Mouse (Mus musculus): Measurements from ENCODE around the gene Dnah11. TPM values are rescaled to one million over a fixed set of nuclear protein-coding genes. Genes with fewer than 3 reads are reported as not detected.

The Dnah11 gene
- polyA plus RNA-seq, 1 experiment from 2014 or later = not detected

GRCm38 (mm10) chr12:118186881-118187489 is 11.9 kb downstream of the Dnah11 start:
- no peak overlapping the region for H3K4me2 ChIP-seq (ENCODE audit: low read length)
- no peak overlapping the region for H3K27ac ChIP-seq (replicated peaks in 1 of 2; ENCODE audit: control insufficient read depth in 1 of 2, insufficient read depth in 1 of 2, low read depth in 2 of 2, low read length in 2 of 2)
- H3K9ac ChIP-seq (ENCODE audit: low read length) = no peak overlapping the region
- H3K36me3 ChIP-seq (ENCODE audit: control insufficient read depth, insufficient read depth, low read length) = no peaks in the 10 kb centered on the region
- 25% methylated on average over 4 of the region's 4 CpGs for WGBS
- no peak for ATAC-seq (ENCODE audit: insufficient number of reproducible peaks, insufficient read depth, low FRiP score, low read depth)
- H3K4me3 ChIP-seq (ENCODE audit: control insufficient read depth in 1 of 2, insufficient read depth in 1 of 2, low read depth in 1 of 2, low read length in 2 of 2) = no peak overlapping the region
- H3K9me3 ChIP-seq (ENCODE audit: control insufficient read depth, low read length) = no peaks in the 10 kb centered on the region
- no peaks in the 10 kb centered on the region for H3K27me3 ChIP-seq (ENCODE audit: control insufficient read depth, insufficient read depth, low read length)
- peaks cover 0 to 2% of the 10 kb centered on the region in 2 experiments; a peak in 1 of 4 replicates for H3K4me1 ChIP-seq (ENCODE audit: control insufficient read depth in 2 of 2, insufficient read depth in 2 of 2, low read length in 2 of 2)

DNA sequence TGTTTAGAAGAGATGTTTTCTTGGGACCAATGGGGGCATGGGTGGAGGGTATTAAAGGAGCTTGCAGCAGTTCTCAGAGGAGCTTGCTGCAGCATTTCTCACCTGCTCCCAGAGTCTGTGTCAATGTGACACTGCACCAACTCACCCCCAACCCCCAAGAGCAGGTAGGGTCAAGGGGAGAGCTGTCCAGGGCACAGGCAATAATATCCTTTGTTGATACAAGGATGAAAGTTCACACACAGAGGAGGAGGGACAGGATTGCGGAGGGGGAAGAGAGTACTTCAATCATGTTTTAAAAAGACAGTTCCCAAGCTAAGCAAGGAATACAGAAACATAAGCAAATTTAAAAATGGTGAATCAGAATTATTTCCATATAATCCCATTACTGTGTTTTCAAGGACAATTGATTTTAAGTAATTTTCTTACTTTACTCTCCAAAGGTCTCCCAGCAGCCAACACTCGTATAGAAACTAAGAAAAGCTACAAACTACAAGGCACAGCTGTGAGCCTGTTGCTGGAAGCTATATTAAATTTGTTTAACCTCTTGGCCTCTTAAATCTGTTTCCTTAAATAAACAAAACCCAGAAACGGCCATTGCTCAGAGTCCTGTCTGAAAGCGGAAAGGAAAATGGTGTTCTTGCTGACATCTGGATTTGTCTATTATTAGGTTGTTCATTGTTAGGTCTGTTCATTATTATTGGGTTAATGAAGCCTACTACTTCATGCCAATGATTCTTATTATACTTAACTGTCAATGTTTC is 12.5 kb downstream of the Dnah11 start:
- H3K27me3 ChIP-seq (ENCODE audit: control insufficient read depth, insufficient read depth, low read length) = no peaks in the 10 kb centered on the region
- no peaks in the 10 kb centered on the region for H3K36me3 ChIP-seq (ENCODE audit: control insufficient read depth, insufficient read depth, low read length)
- no peaks in the 10 kb centered on the region for H3K9me3 ChIP-seq (ENCODE audit: control insufficient read depth, low read length)
- H3K4me2 ChIP-seq (ENCODE audit: low read length) = no peak overlapping the region
- H3K27ac ChIP-seq (replicated peaks in 1 of 2; ENCODE audit: control insufficient read depth in 1 of 2, insufficient read depth in 1 of 2, low read depth in 2 of 2, low read length in 2 of 2) = no peak overlapping the region
- H3K9ac ChIP-seq (ENCODE audit: low read length) = no peak overlapping the region
- peaks cover 0 to 2% of the 10 kb centered on the region in 2 experiments; a peak in 1 of 4 replicates for H3K4me1 ChIP-seq (ENCODE audit: control insufficient read depth in 2 of 2, insufficient read depth in 2 of 2, low read length in 2 of 2)
- no peak for ATAC-seq (ENCODE audit: insufficient number of reproducible peaks, insufficient read depth, low FRiP score, low read depth)
- H3K4me3 ChIP-seq (ENCODE audit: control insufficient read depth in 1 of 2, insufficient read depth in 1 of 2, low read depth in 1 of 2, low read length in 2 of 2) = no peak overlapping the region
- 35% methylated on average over 4 of the region's 4 CpGs for WGBS

- Histone ChIP-seq H3K9ac (ENCODE audit: low read length) (no peak overlapping the region), H3K4me3 (ENCODE audit: control insufficient read depth in 1 of 2, insufficient read depth in 1 of 2, low read depth in 1 of 2, low read length in 2 of 2) (no peak overlapping the region), H3K27ac (replicated peaks in 1 of 2; ENCODE audit: control insufficient read depth in 1 of 2, insufficient read depth in 1 of 2, low read depth in 2 of 2, low read length in 2 of 2) (no peak overlapping the region), H3K36me3 (ENCODE audit: control insufficient read depth, insufficient read depth, low read length) (no peaks in the 10 kb centered on the region), H3K27me3 (ENCODE audit: control insufficient read depth, insufficient read depth, low read length) (no peaks in the 10 kb centered on the region), H3K4me2 (ENCODE audit: low read length) (no peak overlapping the region), H3K4me1 (ENCODE audit: control insufficient read depth in 2 of 2, insufficient read depth in 2 of 2, low read length in 2 of 2) (peaks cover 0 to 2% of the 10 kb centered on the region in 2 experiments; a peak in 1 of 4 replicates), H3K9me3 (ENCODE audit: control insufficient read depth, low read length) (no peaks in the 10 kb centered on the region)
- 45% methylated on average over 1 of the region's 1 CpGs for WGBS
- no peak for ATAC-seq (ENCODE audit: insufficient number of reproducible peaks, insufficient read depth, low FRiP score, low read depth)
These were observed 14.1 kb downstream of the Dnah11 start for GRCm38 (mm10) chr12:118184731-118185130.

DNA sequence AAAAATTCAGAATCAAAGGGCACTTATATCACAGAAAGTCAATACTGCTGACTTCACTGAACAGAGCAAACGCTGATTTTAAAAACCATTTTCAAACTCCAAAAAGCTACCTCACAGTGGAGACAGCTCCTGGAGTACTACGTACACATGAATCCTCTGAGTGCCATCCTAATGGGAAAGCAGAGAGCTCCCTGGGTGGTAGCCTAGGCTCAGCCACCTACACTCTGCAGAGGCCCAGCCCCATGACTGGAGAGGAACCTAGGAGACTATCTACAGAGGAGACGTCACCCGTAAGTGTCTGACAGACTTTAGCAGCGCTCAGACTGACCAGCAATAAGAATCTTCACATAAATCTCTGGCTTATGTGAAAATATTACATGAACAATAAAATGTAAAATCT is 21.1 kb downstream of the Dnah11 start:
- H3K27me3 ChIP-seq (ENCODE audit: control insufficient read depth, insufficient read depth, low read length) = no peaks in the 10 kb centered on the region
- H3K36me3 ChIP-seq (ENCODE audit: control insufficient read depth, insufficient read depth, low read length) = no peaks in the 10 kb centered on the region
- H3K9me3 ChIP-seq (ENCODE audit: control insufficient read depth, low read length) = no peaks in the 10 kb centered on the region
- H3K4me1 ChIP-seq (ENCODE audit: control insufficient read depth in 2 of 2, insufficient read depth in 2 of 2, low read length in 2 of 2) = no peaks in the 10 kb centered on the region
- H3K4me3 ChIP-seq (ENCODE audit: control insufficient read depth in 1 of 2, insufficient read depth in 1 of 2, low read depth in 1 of 2, low read length in 2 of 2) = no peak overlapping the region
- H3K4me2 ChIP-seq (ENCODE audit: low read length) = no peak overlapping the region
- no peak overlapping the region for H3K27ac ChIP-seq (replicated peaks in 1 of 2; ENCODE audit: control insufficient read depth in 1 of 2, insufficient read depth in 1 of 2, low read depth in 2 of 2, low read length in 2 of 2)
- 90% methylated on average over 5 of the region's 5 CpGs for WGBS
- ATAC-seq (ENCODE audit: insufficient number of reproducible peaks, insufficient read depth, low FRiP score, low read depth) = no peak
- H3K9ac ChIP-seq (ENCODE audit: low read length) = no peak overlapping the region

GRCm38 (mm10) chr12:118164785-118165184 is 34.1 kb downstream of the Dnah11 start:
- H3K27me3 ChIP-seq (ENCODE audit: control insufficient read depth, insufficient read depth, low read length) = no peaks in the 10 kb centered on the region
- no peak overlapping the region for H3K27ac ChIP-seq (replicated peaks in 1 of 2; ENCODE audit: control insufficient read depth in 1 of 2, insufficient read depth in 1 of 2, low read depth in 2 of 2, low read length in 2 of 2)
- no peaks in the 10 kb centered on the region for H3K4me1 ChIP-seq (ENCODE audit: control insufficient read depth in 2 of 2, insufficient read depth in 2 of 2, low read length in 2 of 2)
- no peaks in the 10 kb centered on the region for H3K9me3 ChIP-seq (ENCODE audit: control insufficient read depth, low read length)
- no peak overlapping the region for H3K4me3 ChIP-seq (ENCODE audit: control insufficient read depth in 1 of 2, insufficient read depth in 1 of 2, low read depth in 1 of 2, low read length in 2 of 2)
- ATAC-seq (ENCODE audit: insufficient number of reproducible peaks, insufficient read depth, low FRiP score, low read depth) = no peak
- H3K9ac ChIP-seq (ENCODE audit: low read length) = no peak overlapping the region
- 32% methylated on average over 4 of the region's 4 CpGs for WGBS
- H3K36me3 ChIP-seq (ENCODE audit: control insufficient read depth, insufficient read depth, low read length) = no peaks in the 10 kb centered on the region
- no peak overlapping the region for H3K4me2 ChIP-seq (ENCODE audit: low read length)

DNA sequence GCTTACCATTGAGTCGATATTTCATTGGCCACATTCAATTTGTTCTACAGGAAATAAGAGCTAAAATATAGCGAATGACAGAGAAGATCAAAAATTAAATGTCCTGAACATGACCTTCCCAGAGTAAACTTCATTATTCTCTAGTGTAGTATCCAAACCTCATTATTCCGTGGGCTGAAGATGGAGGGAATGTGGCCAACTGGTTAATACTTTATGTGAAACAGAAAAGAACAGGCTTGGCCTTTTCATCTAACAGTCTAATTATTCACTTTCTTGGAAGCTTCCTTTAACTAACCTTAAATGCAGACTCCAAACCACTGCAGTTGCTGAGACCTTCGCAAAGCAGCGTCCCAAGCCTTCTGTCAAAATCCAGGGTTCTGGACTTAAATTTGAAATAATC is 41.9 kb downstream of the Dnah11 start:
- no peaks in the 10 kb centered on the region for H3K27me3 ChIP-seq (ENCODE audit: control insufficient read depth, insufficient read depth, low read length)
- no peak for ATAC-seq (ENCODE audit: insufficient number of reproducible peaks, insufficient read depth, low FRiP score, low read depth)
- H3K9ac ChIP-seq (ENCODE audit: low read length) = no peak overlapping the region
- no peaks in the 10 kb centered on the region for H3K36me3 ChIP-seq (ENCODE audit: control insufficient read depth, insufficient read depth, low read length)
- no peaks in the 10 kb centered on the region for H3K9me3 ChIP-seq (ENCODE audit: control insufficient read depth, low read length)
- H3K27ac ChIP-seq (replicated peaks in 1 of 2; ENCODE audit: control insufficient read depth in 1 of 2, insufficient read depth in 1 of 2, low read depth in 2 of 2, low read length in 2 of 2) = no peak overlapping the region
- H3K4me2 ChIP-seq (ENCODE audit: low read length) = no peak overlapping the region
- no peaks in the 10 kb centered on the region for H3K4me1 ChIP-seq (ENCODE audit: control insufficient read depth in 2 of 2, insufficient read depth in 2 of 2, low read length in 2 of 2)
- no peak overlapping the region for H3K4me3 ChIP-seq (ENCODE audit: control insufficient read depth in 1 of 2, insufficient read depth in 1 of 2, low read depth in 1 of 2, low read length in 2 of 2)
- WGBS = 86% methylated on average over 5 of the region's 5 CpGs

- Histone ChIP-seq H3K27ac (replicated peaks in 1 of 2; ENCODE audit: control insufficient read depth in 1 of 2, insufficient read depth in 1 of 2, low read depth in 2 of 2, low read length in 2 of 2) (no peak overlapping the region), H3K9me3 (ENCODE audit: control insufficient read depth, low read length) (no peaks in the 10 kb centered on the region), H3K4me3 (ENCODE audit: control insufficient read depth in 1 of 2, insufficient read depth in 1 of 2, low read depth in 1 of 2, low read length in 2 of 2) (no peak overlapping the region), H3K36me3 (ENCODE audit: control insufficient read depth, insufficient read depth, low read length) (no peaks in the 10 kb centered on the region), H3K9ac (ENCODE audit: low read length) (no peak overlapping the region), H3K4me1 (ENCODE audit: control insufficient read depth in 2 of 2, insufficient read depth in 2 of 2, low read length in 2 of 2) (no peaks in the 10 kb centered on the region), H3K27me3 (ENCODE audit: control insufficient read depth, insufficient read depth, low read length) (no peaks in the 10 kb centered on the region), H3K4me2 (ENCODE audit: low read length) (no peak overlapping the region)
- 83% methylated on average over 2 of the region's 2 CpGs for WGBS
- no peak for ATAC-seq (ENCODE audit: insufficient number of reproducible peaks, insufficient read depth, low FRiP score, low read depth)
These were observed 51.3 kb downstream of the Dnah11 start for GRCm38 (mm10) chr12:118147521-118148033.

Data from heart, embryonic 14.5 days (tissue).